Mouse (Mus musculus): ENCODE results near the gene Aph1c. TPM values are rescaled to one million over a fixed set of nuclear protein-coding genes. Genes with fewer than 3 reads are reported as not detected.

The Aph1c gene
- polyA plus RNA-seq, 1 experiment from 2014 or later, result 2.9 TPM

DNA sequence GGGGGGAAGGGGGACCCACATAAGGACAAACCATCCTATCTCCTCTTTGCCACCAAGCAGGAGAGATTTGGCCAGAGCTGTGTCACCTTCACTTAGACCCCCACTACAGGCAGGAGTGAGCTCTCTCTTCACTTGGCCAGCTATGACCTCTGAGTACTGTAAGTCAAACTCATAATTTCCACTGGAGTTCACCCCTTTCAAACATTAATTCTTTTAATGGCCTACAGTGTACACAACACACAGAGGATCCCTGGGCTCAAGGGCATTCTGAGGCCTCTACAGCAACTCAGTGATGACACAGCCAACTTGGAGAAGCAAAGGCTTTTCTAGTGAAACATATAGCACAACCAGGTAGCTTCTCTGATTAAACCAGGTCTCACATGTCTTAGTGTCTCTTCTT, 63.8 kb downstream of the Aph1c start:
- no peak for DNase-seq (ENCODE audit: low spot score)
- H3K27ac ChIP-seq (ENCODE audit: low read depth, low read length), result no peak overlapping the region
- H3K9me3 ChIP-seq (ENCODE audit: control insufficient read depth, low read length), result no peaks in the 10 kb centered on the region
- no peak overlapping the region for H3K4me2 ChIP-seq (replicated peaks; ENCODE audit: low read depth, low read length)
- no peaks in the 10 kb centered on the region for H3K4me1 ChIP-seq (replicated peaks; ENCODE audit: control insufficient read depth, insufficient read depth, low read length)
- no peaks in the 10 kb centered on the region for H3K36me3 ChIP-seq (ENCODE audit: control insufficient read depth, insufficient read depth, low read length)
- H3K27me3 ChIP-seq (ENCODE audit: control insufficient read depth, insufficient read depth, low read length), result no peaks in the 10 kb centered on the region
- H3K4me3 ChIP-seq (ENCODE audit: low read depth, low read length), result no peak overlapping the region
- no peak for ATAC-seq (ENCODE audit: low FRiP score)
- H3K9ac ChIP-seq (ENCODE audit: low read depth, low read length), result no peak overlapping the region

DNA sequence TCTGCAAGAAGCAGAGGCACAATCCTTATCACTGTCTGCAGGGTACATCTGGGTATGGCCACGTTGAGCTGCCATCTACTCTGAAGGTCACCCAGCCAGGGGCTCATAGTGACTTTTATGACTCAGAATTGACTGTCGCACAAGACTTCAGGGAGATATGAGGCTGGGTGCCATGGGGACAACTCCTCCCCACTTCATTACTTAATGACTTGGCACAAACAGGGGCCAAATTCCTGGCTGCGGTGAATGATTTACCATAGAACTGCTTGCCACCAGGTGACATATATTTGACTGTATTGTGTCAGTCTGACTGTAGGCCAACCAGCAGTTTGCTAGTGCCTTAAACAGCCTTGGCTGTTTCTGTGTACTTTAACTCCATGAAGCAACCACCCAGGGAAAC, 65.3 kb downstream of the Aph1c start:
- Histone ChIP-seq H3K4me2 (replicated peaks; ENCODE audit: low read depth, low read length) (no peak overlapping the region), H3K27ac (ENCODE audit: low read depth, low read length) (no peak overlapping the region), H3K27me3 (ENCODE audit: control insufficient read depth, insufficient read depth, low read length) (no peaks in the 10 kb centered on the region), H3K4me3 (ENCODE audit: low read depth, low read length) (no peak overlapping the region), H3K36me3 (ENCODE audit: control insufficient read depth, insufficient read depth, low read length) (no peaks in the 10 kb centered on the region), H3K9me3 (ENCODE audit: control insufficient read depth, low read length) (no peaks in the 10 kb centered on the region), H3K4me1 (replicated peaks; ENCODE audit: control insufficient read depth, insufficient read depth, low read length) (no peaks in the 10 kb centered on the region), H3K9ac (ENCODE audit: low read depth, low read length) (no peak overlapping the region)
- no peak for ATAC-seq (ENCODE audit: low FRiP score)
- 89% methylated on average over 3 of the region's 3 CpGs for WGBS
- no peak for DNase-seq (ENCODE audit: low spot score)

GRCm38 (mm10) chr9:66768721-66769120, 65.8 kb downstream of the Aph1c start:
- DNase-seq (ENCODE audit: low spot score), result no peak
- no peak for ATAC-seq (ENCODE audit: low FRiP score)
- Histone ChIP-seq H3K36me3 (ENCODE audit: control insufficient read depth, insufficient read depth, low read length) (no peaks in the 10 kb centered on the region), H3K27me3 (ENCODE audit: control insufficient read depth, insufficient read depth, low read length) (no peaks in the 10 kb centered on the region), H3K9ac (ENCODE audit: low read depth, low read length) (no peak overlapping the region), H3K9me3 (ENCODE audit: control insufficient read depth, low read length) (no peaks in the 10 kb centered on the region), H3K27ac (ENCODE audit: low read depth, low read length) (no peak overlapping the region), H3K4me1 (replicated peaks; ENCODE audit: control insufficient read depth, insufficient read depth, low read length) (no peaks in the 10 kb centered on the region), H3K4me3 (ENCODE audit: low read depth, low read length) (no peak overlapping the region), H3K4me2 (replicated peaks; ENCODE audit: low read depth, low read length) (no peak overlapping the region)
- WGBS, result 91% methylated on average over 1 of the region's 1 CpGs

Other genes starting within 250 kb of the Aph1c start
- 101 and 117 TPM in 2 replicates for gene Usp3, start 241.6 kb downstream of the Aph1c start, polyA plus RNA-seq (2014; fragmentation: Nextera tagmentation; extraction: Ambion mirVana)
- gene Car12, start 121.0 kb downstream of the Aph1c start, polyA plus RNA-seq (2014; fragmentation: Nextera tagmentation; extraction: Ambion mirVana), result 1.0 and 1.2 TPM in 2 replicates
- 16.7 and 20.4 TPM in 2 replicates for gene Aph1b, start 39.2 kb downstream of the Aph1c start, polyA plus RNA-seq (2014; fragmentation: Nextera tagmentation; extraction: Ambion mirVana)
- 0.31 and 0.34 TPM in 2 replicates for gene Gm10647, start 37.7 kb downstream of the Aph1c start, polyA plus RNA-seq (2014; fragmentation: Nextera tagmentation; extraction: Ambion mirVana)
- gene Rab8b, start 85.0 kb upstream of the Aph1c start, polyA plus RNA-seq (2014; fragmentation: Nextera tagmentation; extraction: Ambion mirVana), result 34.3 and 34.9 TPM in 2 replicates
- 603 TPM in 2 replicates for gene Rps27l, start 111.4 kb upstream of the Aph1c start, polyA plus RNA-seq (2014; fragmentation: Nextera tagmentation; extraction: Ambion mirVana)
- 11.2 and 12.0 TPM in 2 replicates for gene Lactb, start 140.8 kb upstream of the Aph1c start, polyA plus RNA-seq (2014; fragmentation: Nextera tagmentation; extraction: Ambion mirVana)
- 323 and 385 TPM in 2 replicates for gene Tpm1, start 214.7 kb upstream of the Aph1c start, polyA plus RNA-seq (2014; fragmentation: Nextera tagmentation; extraction: Ambion mirVana)

All from hindbrain, embryonic 11.5 days (tissue).